Mouse (Mus musculus) activated CD4-positive, CD25-positive, alpha-beta regulatory T cell, adult 9 weeks (primary cell): Measurements from ENCODE around the gene Slc35f1. TPM values are rescaled to one million over a fixed set of nuclear protein-coding genes. Genes with fewer than 3 reads are reported as not detected.

ENCODE experiments used
- polyA plus RNA-seq: library from polyadenylated mRNA; unstranded; fragments of 100-300 nt; shearing (Covaris generic); gene quantifications from one replicate; pipeline ENCODE4 v1.2.1, GENCODE M21; 2017

Slc35f1 gene
- not detected for polyA plus RNA-seq

GRCm38 (mm10) chr10:52690334-52690991 is at the start of gene Slc35f1:
Gene Slc35f1, plus strand, starts transcription at chr10:52690533.

